Mouse (Mus musculus): ENCODE results near the gene Shb.

- TF ChIP-seq POLR2A (IDR thresholded peaks at IDR 0.05; ENCODE audit: low read depth, low read length) (no peak), CTCF (IDR thresholded peaks at IDR 0.05; ENCODE audit: borderline replicate concordance, insufficient read depth, low read length) (no peak)
Measured at GRCm38 (mm10) chr4:45445235-45445634, 87.0 kb downstream of the Shb start.

All from embryonic fibroblast, embryonic 13.5 days (primary cell).